Mouse (Mus musculus): ENCODE results near the gene Cfap54.

Gene Cfap54

GRCm38 (mm10) chr10:93043195-93043594 lies 38.2 kb downstream of the Cfap54 start:
- no peak for TF ChIP-seq GATA4 (IDR thresholded peaks at IDR 0.05; ENCODE audit: insufficient replicate concordance, low read length)

- TF ChIP-seq GATA4 (IDR thresholded peaks at IDR 0.05; ENCODE audit: insufficient replicate concordance, low read length) = no peak
These were observed 39.6 kb downstream of the Cfap54 start for GRCm38 (mm10) chr10:93041850-93042249.

DNA sequence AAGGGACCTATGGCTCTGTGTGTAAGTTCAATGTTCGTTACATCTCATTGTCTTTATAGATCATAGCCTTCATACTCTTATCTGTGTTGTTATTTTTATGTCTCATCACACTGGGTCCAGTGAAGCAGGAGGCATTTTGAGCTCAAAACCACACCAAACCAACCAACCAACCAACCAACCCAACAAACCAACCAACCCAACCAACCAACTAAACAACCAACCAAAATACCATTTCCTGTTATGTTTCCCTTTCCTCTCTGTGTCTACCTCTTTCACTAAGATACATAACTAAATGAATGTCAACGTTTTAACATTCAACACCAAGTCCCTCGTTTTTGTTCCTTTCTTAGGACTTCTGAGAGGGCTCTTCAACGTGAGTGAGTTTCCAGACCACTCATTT lies 40.0 kb downstream of the Cfap54 start:
- no peak for TF ChIP-seq GATA4 (IDR thresholded peaks at IDR 0.05; ENCODE audit: insufficient replicate concordance, low read length)

DNA sequence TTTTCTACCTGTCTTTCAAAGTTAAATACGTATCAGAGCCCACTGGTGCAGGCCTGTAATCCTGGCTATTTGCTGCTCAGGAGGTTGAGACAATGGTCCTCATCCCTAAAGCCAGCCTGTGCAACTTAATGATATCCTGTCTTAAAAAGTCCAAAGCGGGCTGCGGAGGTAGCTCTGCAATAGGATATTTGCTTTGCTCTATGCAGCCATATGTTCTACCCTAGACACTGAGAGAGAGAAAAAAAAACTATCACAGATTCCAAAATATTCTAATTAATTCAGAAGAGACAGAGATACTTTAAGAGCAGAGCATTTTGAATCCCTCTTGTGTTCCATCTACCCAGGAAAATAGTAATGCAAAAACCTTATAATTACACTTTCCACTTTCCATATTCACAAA lies 44.9 kb downstream of the Cfap54 start:
- TF ChIP-seq GATA4 (IDR thresholded peaks at IDR 0.05; ENCODE audit: insufficient replicate concordance, low read length) = no peak

DNA sequence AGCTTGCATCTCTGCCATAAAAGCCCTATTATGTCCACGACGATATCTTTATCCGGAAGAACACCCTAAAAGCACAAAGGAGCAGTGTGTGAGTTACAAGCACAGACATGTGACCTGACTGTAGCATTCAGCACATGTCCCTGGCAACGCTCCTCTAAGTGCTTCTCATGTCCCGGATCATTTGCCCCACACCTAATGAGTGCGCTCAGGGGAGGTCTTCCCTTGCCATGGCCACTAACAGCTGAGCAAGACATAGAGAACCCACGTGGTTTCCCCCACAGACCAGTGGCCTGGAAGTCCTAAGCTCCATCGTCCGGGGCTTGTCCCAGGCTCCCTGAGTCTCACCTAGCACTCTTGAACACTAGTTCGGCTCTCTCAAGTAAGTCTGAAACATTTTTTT lies 45.9 kb downstream of the Cfap54 start:
- TF ChIP-seq GATA4 (IDR thresholded peaks at IDR 0.05; ENCODE audit: insufficient replicate concordance, low read length) = no peak

GRCm38 (mm10) chr10:93023295-93023694 lies 58.1 kb downstream of the Cfap54 start:
- no peak for TF ChIP-seq GATA4 (IDR thresholded peaks at IDR 0.05; ENCODE audit: insufficient replicate concordance, low read length)

DNA sequence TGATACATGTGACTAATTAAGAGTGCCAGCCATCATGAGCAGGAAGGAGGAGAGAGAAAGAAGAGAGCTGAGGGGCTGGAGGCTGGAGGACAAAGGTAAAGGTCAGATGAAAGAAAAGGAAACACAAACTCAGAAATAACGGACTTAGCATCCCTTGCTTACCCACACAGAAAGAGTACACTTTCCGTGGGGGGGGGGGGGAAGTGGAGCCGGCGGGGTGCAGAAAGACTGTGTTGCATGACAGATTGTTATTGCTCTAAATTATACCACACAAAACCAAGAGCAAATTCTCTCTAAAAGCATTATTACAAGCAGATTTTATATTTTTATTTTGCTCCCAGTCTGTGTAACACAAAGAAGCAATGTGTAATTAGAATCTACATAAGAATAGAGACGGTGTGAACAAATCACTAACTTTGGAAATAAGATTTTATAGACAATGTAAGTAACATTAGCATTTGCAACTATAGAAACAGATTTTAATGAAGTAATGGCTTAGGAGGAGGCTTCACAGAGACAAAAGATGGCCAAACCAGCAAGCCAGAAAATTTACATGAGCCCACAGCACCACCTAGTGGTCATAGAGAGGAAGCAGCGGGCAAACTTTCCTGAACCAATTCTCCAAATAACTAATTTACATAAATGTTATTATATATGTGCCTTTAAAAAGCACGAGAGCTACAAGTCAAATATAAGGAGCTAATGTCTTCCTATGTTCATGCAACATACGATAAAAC lies 67.2 kb downstream of the Cfap54 start:
- no peak for TF ChIP-seq GATA4 (IDR thresholded peaks at IDR 0.05; ENCODE audit: insufficient replicate concordance, low read length)

GRCm38 (mm10) chr10:93011085-93011484 lies 70.3 kb downstream of the Cfap54 start:
- no peak for TF ChIP-seq GATA4 (IDR thresholded peaks at IDR 0.05; ENCODE audit: insufficient replicate concordance, low read length)

DNA sequence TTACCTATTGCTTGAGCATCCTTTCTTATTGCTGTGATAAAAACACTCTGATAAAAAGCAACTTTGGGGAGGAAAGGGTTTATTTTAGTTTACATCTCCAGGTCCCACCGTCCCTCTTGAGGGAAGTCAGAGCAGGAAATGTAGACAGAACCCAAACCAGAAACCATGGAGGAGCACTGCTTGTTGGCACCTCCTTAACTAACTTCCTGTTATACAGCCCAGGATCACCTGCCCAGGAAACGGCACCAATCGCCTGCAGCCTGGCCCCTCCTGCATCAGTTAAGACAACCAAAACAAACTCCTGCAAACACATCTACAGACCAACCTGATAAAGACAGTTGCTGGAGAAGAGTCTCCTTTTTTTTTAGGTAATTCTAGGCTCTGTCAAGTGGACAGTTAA lies 74.4 kb downstream of the Cfap54 start:
- no peak for TF ChIP-seq GATA4 (IDR thresholded peaks at IDR 0.05; ENCODE audit: insufficient replicate concordance, low read length)

- TF ChIP-seq GATA4 (IDR thresholded peaks at IDR 0.05; ENCODE audit: insufficient replicate concordance, low read length) = no peak
These were observed 75.0 kb downstream of the Cfap54 start for GRCm38 (mm10) chr10:93006405-93006804.

GRCm38 (mm10) chr10:92998536-92998935 lies 82.9 kb downstream of the Cfap54 start:
- TF ChIP-seq GATA4 (IDR thresholded peaks at IDR 0.05; ENCODE audit: insufficient replicate concordance, low read length) = no peak

DNA sequence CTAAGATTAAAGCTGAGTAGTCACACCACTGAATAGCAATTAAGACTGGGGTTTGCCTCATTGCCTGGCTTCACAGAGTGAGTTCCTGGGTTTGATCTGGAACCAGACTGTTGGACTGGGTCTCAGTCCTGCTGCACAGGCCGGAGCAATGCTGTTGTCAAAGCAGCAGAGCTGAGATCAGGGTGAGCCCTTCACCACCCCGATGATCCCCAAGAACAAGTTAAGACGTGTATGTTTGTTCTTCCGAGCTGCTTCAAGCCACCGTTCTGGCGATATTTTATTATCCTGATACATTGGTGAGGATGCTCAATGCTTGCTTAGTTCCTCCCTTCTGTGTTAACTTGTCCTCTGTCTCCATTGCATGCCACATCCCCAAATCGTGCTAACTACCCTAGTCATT lies 86.2 kb downstream of the Cfap54 start:
- TF ChIP-seq GATA4 (IDR thresholded peaks at IDR 0.05; ENCODE audit: insufficient replicate concordance, low read length) = no peak

GRCm38 (mm10) chr10:92994340-92994739 lies 87.1 kb downstream of the Cfap54 start:
- TF ChIP-seq GATA4 (IDR thresholded peaks at IDR 0.05; ENCODE audit: insufficient replicate concordance, low read length) = no peak

DNA sequence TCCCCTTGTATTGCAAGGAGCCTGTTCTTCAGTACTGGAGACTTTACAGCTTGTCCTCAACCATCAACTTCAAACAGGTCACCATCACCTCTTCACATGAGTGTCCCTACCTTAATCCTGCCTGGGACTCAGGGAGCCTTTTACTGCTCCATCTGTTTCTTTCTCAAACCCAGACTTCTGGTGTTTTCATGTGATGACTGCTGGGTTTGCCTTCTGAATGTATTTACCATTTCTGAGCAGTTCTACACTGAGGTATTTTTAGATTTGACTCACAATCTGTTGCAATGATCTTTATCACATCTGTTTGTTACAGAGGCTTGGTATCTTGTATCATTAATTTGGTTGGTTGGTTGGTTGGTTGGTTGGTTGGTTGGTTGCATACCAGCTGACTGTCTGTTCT lies 88.9 kb downstream of the Cfap54 start:
- no peak for TF ChIP-seq GATA4 (IDR thresholded peaks at IDR 0.05; ENCODE audit: insufficient replicate concordance, low read length)

GRCm38 (mm10) chr10:92990576-92990975 lies 90.8 kb downstream of the Cfap54 start:
- TF ChIP-seq GATA4 (IDR thresholded peaks at IDR 0.05; ENCODE audit: insufficient replicate concordance, low read length) = no peak

DNA sequence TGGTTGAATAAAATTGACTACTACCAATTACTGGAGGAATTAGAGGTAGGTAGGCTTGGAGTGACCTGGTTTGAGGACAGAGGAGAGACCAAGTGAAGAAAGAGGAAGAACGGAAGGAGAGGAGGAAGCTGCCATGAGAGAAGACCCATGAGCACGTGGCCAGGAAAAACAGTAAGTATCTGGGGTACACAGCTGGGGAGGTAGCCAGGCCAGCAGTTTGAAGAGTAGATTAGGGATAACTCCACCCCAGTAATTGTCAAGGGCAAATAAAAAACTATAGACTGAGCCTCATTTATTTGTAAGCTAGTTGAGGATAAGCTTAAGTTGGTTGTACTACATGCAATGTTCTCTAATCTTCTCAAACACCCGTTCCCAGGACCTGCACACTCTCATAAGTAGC lies 116.3 kb downstream of the Cfap54 start:
- TF ChIP-seq GATA4 (IDR thresholded peaks at IDR 0.05; ENCODE audit: insufficient replicate concordance, low read length) = no peak

GRCm38 (mm10) chr10:92950044-92950443 lies 131.4 kb downstream of the Cfap54 start:
- TF ChIP-seq GATA4 (IDR thresholded peaks at IDR 0.05; ENCODE audit: insufficient replicate concordance, low read length) = no peak
